Mouse (Mus musculus) frontal cortex, postnatal 10 days (tissue): ENCODE data around the gene Snx6.
"Not testable (repeated sequence)": the region's sequence is repeated elsewhere in the genome, so short reads cannot be mapped to it uniquely, and the experiment has no call there.

ENCODE experiments used
- DNase-seq, 2 experiments: peaks; one replicate each; pipeline ENCODE4 v3.0.0; 2022; ENCODE audit warnings: low spot score in 2 of 2, mixed read lengths in 1 of 2

Snx6 gene

DNA sequence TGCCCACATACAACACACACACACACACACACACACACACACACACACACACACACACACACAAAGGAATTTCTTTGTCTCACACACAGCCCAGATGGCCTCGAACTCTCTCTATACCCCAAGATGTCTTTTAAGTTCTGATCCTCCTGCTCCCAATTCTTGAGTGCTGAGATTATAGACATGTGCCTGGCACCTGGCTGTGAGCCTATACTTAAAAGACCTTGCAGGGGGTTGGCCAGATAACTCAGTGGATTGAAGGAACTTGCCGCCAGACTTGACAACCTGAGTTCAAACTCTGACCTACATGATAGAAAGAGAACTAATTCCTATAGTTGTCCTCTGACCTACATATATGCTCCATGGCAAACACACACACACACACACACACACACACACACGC, 8.0 kb upstream of the Snx6 start:
- DNase-seq, result no peak

DNA sequence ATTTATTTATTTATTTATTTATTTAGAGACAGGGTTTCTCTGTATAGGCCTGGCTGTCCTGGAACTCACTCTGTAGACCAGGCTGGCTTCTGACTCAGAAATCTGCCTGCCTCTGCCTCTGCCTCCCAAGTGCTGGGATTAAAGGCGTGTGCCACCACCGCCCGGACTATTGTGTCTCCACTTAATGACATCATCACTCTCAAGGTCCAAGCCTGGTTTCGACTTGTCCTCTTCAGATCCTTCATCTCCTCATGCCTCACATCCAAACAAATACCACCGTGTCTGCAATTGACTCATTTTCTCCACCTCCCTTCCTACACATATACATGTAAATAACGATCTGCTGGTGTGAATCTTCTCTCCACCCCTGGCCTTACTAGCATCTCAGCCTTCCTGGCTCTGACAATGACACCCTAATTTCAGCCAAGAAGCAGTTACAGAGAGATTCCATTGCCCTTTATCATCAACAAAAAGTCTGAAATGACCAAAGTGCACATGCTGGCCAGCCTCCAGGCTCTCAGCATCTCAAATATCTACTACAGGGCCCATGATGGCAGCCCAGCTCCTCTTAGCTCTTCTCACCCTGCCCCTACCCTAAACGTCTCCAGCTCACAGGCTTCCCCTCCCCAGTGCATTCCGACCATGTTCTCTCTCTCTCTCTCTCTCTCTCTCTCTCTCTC, 1.2 kb upstream of the Snx6 start:
- DNase-seq, result no peak

DNA sequence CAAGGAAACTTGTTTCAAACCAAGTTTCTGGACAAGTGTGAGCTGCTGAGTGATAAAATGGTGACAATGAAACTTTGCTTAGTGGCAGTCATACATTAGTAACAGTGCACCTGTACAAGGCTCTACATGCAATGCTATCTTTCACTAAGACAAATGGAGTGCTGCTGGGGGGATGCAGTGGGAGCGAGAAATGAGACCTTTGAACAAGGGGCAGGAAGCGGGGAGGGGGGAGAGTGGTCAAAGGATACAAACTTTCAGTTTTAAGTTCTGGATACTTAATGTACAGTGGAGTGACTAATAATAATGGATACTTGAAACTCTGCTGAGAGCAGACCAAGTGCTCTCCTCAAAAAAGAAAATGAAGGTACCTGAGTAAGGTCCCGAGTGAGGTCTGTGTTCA, 1.1 kb downstream of the Snx6 start:
- DNase-seq, result no peak

DNA sequence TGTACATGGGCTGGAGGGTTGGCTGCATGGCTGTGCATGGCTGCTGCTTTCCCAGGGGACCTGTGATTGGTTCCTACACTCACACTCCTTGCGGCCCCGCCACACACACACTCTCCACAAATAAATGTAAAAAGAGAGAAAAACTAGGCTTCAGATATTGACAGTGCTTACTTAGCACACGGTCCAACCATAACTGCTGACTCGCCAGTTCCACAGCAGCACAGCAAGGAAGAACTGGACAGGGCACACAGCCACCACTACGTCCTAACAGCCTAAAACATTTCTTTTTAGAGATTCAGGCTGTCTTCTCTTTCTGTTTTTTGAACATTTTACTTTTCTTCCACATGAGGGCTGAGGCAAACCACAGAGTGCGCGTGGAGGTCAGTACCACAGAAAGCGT, 4.0 kb downstream of the Snx6 start:
- no peak for DNase-seq

DNA sequence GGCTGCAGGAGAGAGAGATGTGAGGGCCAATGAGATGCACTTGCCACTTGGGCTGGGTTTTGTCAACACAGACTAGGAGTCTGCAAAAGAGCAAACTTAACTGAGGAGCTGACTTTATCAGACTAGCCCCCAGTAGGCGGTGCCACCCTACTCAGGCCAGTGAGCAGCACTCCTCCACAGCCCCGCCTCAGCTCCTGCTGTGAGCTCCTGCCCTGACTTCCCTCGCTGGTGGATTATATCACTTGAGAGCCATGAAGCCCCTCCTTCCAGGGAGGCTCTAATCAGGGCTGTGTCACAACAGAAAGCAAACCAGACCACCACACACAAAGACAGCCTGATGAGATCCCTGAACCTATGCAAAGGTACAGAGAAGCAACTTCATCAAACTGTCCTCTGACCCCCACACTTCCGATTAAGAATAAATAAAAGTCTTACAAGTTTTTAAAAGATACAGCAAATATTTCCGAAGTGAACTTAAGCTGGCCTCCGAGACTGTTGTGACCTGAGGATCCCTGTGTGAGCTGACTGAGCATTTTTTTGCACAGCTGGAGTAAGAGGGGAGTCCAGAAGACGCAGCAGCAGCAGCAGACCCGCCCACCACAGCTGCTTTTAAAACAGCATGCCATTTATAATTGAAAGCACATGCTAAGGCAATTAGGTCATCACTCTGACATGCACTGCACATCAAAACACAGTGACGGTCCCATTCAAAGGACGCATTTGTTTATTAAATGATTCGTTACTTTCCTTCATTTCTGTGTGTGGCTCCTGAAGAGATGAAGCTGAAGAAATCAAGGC, 6.0 kb downstream of the Snx6 start:
- no peak for DNase-seq

DNA sequence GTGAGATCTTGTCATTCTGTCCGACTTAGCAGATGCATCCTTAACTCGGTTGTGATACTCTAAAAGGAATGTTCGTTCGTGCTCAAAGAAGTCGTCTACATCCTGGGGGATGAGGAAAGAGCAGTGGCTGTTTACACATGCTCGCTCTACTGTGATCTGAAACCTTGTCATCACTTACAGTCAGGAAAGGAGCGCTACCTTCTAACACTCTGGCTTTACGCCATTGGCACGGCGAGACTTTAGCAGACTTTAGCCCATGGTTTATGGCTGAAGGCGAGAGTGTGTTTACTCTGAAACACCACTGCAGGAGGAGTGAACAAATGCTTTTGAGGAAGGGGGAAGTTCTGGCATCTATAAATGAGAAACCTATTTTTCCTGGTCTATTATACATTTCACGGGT, 31.9 kb downstream of the Snx6 start:
- no peak for DNase-seq

DNA sequence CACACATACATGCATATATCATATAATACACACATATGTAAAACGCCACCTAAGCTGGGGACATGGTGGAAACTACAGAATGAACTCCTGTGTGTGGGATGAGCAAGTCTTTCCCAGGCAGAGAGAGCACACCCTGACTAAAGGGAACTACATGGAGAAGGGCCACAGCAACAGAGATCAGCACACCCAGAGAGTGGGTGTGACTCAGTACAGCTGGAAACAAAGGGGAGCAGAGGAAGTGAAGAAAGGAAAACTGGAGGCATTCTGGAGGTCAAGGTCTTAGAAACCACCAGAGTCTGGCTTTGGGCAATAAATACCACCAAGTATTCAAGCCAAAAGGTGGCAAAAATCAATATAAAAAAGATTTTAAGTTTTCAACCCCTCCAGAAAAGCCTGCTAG, 34.8 kb downstream of the Snx6 start:
- no peak for DNase-seq

DNA sequence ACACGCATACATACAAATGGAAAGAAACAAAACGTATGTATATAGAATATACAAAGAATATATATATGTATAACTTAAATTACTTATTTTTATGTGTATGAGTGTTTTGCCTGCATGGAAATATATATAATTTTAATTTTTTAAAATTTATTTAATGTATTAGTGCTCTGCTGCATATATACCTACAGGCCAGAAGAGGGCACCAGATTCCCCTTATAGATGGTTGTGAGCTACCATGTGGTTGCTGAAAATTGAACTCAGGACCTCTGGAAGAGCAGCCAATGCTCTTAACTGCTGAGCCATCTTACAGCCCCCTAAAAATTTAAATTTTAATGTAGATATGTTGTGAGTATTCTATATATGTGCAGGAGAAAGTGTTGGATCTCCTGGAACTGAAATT, 36.7 kb downstream of the Snx6 start:
- DNase-seq, result no peak

DNA sequence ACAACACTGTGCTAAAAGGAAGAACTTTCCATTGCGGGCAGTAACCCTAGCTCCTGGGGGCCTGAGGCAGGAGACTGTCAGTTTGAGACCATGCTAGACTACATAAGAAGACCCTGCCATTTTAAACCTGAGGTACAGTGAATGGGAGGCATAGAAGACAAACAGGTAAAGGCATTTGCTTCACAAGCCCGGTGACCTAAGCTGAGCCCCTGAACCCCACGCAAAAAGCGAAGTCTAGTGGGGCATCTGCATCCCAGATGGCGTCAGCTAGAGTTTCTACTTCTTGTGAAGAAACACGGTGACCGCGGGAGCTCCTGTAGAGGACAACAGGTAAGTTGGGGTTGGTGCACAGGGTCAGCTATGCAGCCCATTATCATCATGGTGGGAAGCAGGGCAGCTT, 46.9 kb downstream of the Snx6 start:
- no peak for DNase-seq

DNA sequence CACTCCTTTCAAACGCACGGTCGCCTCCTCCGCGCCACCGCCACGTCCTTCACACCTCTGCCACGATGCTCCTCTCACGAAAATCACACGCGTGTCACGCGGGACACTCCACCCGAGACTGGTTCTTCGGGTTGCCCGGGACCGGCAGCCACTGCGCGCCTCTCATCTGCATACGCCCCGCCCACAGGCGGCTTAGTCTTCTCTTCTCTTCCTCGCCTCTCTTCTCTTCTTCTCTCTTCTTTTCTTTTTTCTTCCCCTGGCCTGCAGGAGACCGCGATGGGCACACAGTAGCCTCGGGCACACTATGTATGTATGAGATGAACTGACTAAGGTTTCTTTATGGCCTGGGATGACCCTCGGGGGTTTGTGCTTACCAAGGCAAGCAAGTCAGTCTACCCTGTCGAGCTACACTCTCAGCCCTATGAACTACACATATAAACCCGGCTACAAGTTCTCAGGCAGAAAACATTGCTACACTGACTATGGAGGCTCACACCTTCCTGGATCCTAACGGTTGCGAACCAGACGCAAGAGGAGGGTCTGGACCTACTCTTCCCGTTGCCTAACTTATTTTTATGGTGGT, 56.8 kb downstream of the Snx6 start:
- not testable (repeated sequence) for DNase-seq

DNA sequence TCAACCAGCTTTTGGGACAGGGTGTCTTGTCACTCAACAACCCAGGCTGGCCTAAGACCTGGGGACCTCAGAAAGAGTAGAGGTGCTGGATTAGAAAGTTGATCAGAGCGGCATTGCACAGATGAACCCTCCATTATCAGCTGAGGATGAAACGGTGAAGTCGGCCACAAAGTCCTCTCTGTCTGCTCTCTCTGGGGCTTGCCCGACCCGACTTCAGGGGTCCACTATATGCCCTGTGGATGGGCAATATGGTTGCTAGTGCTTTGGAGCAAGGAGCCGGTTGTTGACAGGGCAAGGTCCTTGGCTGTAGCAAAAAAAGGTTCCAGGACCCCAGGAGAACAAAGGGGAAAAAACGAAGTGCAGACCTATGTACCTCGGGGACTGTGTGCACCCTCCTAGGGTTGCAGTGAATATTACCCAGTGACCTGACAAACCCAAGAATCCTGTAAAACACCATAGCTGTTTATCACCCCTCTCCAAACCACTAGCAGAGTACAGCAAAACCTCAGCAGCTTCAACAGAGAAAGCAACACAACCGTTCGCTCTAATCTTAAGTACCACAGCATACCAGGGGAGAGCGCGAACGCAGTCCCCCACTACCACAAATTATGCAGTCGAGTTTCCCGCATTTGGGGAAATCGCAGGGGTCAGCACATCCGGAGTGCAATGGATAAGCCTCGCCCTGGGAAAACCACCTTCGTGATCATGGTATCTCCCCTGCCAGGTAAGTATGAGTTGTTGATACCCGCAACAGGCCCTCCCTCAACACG, 57.4 kb downstream of the Snx6 start:
- DNase-seq, result not testable (repeated sequence)

DNA sequence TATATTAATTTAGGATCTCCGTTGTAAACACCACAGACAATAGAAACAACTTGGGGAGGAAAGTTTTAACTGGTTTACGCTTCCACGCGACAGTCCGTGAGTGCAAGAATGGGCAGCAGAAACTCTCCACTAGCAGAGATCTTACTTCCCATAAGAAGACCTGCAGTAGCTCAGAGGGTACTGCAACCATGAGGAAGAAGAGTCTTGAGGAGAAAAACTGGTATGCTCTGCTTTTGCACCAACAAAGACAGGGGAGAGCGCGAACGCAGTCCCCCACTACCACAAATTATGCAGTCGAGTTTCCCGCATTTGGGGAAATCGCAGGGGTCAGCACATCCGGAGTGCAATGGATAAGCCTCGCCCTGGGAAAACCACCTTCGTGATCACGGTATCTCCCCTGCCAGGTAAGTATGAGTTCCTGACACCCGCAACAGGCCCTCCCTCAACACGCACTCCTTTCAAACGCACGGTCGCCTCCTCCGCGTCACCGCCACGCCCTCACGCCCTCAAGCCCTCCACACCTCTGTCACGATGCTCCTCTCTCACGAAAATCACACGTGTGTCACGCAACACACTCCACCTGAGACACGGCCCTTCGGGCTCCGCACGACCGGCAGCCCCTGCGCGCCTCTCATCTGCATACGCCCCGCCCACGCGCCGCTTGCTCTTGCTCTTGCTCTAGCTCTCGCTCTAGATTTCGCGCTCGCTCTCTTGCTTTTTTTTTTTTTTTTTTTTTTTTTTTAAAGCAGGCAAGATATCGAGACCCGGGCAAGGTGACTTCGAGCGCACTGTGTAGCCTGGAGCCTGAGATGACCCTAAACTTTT, 61.0 kb downstream of the Snx6 start:
- DNase-seq, result peak in 1 of 2 experiments; percentile 25

DNA sequence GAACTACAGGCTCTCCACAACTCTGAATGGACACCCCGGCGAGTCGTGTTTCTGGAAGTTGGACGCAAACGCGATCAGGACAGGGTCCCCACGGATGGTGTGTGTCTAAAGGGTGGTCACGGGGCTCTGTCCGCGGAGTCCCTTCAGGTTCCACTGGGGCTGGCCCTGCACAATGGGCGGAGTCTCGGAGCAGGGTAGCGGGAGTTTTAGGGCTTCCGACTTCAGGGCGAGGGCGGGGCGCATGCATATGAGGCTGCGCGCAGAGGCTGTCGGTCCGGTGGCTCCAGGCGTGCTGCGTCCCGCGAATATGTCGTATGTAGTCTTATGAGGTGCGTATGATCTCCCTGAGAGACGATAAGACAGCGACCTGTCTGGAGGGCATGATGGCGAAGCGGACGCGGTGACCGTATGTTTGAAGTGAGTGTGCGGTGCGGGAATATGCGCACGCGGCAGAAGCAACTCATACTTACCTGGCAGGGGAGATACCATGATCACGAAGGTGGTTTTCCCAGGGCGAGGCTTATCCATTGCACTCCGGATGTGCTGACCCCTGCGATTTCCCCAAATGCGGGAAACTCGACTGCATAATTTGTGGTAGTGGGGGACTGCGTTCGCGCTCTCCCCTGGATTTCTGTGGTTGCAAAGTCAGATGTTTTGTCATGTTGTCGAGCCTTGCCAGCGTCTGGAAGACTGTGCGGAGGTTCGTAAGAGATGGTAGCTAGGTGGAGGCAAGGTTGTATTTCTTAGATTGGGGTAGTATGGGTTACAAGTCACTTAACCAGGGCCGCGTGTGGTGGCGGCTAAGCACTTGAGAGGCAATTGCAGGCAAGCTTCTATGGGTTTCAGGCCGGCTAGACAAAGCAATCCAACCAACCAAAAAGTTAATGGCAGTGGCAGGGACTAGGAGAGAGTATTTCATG, 66.1 kb downstream of the Snx6 start:
- not testable (repeated sequence) for DNase-seq

DNA sequence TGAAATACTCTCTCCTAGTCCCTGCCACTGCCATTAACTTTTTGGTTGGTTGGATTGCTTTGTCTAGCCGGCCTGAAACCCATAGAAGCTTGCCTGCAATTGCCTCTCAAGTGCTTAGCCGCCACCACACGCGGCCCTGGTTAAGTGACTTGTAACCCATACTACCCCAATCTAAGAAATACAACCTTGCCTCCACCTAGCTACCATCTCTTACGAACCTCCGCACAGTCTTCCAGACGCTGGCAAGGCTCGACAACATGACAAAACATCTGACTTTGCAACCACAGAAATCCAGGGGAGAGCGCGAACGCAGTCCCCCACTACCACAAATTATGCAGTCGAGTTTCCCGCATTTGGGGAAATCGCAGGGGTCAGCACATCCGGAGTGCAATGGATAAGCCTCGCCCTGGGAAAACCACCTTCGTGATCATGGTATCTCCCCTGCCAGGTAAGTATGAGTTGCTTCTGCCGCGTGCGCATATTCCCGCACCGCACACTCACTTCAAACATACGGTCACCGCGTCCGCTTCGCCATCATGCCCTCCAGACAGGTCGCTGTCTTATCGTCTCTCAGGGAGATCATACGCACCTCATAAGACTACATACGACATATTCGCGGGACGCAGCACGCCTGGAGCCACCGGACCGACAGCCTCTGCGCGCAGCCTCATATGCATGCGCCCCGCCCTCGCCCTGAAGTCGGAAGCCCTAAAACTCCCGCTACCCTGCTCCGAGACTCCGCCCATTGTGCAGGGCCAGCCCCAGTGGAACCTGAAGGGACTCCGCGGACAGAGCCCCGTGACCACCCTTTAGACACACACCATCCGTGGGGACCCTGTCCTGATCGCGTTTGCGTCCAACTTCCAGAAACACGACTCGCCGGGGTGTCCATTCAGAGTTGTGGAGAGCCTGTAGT, 76.4 kb downstream of the Snx6 start:
- DNase-seq, result not testable (repeated sequence)

DNA sequence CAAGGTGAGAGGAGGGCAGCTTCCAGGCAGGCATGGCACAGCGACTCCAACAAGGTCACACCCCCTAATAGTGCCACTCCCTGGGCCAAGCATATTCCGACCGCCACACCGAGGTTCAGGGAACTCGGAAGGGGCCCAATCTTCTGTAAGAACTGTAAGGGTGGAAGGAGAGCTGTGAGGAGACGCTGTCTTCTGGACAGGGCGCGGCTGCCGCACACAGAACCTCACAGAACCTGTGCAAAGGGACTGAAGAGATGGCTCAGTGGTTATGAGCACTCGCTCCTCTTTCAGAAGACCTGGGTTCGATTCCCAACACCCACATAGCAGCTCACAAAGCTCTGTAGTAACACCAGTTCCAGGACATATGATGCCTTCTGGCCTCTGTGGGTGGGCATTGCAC, 78.0 kb downstream of the Snx6 start:
- not testable (repeated sequence) for DNase-seq

DNA sequence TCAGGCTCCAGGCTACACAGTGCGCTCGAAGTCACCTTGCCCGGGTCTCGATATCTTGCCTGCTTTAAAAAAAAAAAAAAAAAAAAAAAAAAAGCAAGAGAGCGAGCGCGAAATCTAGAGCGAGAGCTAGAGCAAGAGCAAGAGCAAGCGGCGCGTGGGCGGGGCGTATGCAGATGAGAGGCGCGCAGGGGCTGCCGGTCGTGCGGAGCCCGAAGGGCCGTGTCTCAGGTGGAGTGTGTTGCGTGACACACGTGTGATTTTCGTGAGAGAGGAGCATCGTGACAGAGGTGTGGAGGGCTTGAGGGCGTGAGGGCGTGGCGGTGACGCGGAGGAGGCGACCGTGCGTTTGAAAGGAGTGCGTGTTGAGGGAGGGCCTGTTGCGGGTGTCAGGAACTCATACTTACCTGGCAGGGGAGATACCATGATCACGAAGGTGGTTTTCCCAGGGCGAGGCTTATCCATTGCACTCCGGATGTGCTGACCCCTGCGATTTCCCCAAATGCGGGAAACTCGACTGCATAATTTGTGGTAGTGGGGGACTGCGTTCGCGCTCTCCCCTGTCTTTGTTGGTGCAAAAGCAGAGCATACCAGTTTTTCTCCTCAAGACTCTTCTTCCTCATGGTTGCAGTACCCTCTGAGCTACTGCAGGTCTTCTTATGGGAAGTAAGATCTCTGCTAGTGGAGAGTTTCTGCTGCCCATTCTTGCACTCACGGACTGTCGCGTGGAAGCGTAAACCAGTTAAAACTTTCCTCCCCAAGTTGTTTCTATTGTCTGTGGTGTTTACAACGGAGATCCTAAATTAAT, 81.5 kb downstream of the Snx6 start:
- DNase-seq, result peak; percentile 50 to 53

DNA sequence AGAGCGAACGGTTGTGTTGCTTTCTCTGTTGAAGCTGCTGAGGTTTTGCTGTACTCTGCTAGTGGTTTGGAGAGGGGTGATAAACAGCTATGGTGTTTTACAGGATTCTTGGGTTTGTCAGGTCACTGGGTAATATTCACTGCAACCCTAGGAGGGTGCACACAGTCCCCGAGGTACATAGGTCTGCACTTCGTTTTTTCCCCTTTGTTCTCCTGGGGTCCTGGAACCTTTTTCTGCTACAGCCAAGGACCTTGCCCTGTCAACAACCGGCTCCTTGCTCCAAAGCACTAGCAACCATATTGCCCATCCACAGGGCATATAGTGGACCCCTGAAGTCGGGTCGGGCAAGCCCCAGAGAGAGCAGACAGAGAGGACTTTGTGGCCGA, 85.0 kb downstream of the Snx6 start:
- peak; percentile 61 to 81 for DNase-seq
